Mouse (Mus musculus) myocyte (in vitro differentiated cells): ENCODE data around the gene Cry2.

Experiments used
- CEBPB ChIP-seq: IDR thresholded peaks from 2 replicates; pipeline ENCODE4 v1.6.1; 2011; ENCODE audit warnings: mild to moderate bottlenecking, moderate library complexity; ENCODE audit not compliant: poor library complexity, insufficient read depth, severe bottlenecking
- E2F4 ChIP-seq: IDR thresholded peaks from one replicate; pipeline ENCODE4 v1.6.1; 2011; ENCODE audit warnings: mild to moderate bottlenecking, control low read depth, moderate library complexity; ENCODE audit not compliant: insufficient read depth
- MAX ChIP-seq: IDR thresholded peaks from one replicate; pipeline ENCODE4 v1.6.1; 2011; ENCODE audit warnings: low read depth, mild to moderate bottlenecking, control low read depth
- MYOD1 ChIP-seq, 3 experiments: IDR thresholded peaks; one replicate each; pipeline ENCODE4 v1.6.1; 2011; ENCODE audit warnings: control low read depth in 2 of 3, low read depth in 2 of 3, mild to moderate bottlenecking in 2 of 3, moderate library complexity in 1 of 3; ENCODE audit not compliant: insufficient read length in 2 of 3, control insufficient read depth in 1 of 3
- MYOG ChIP-seq, 3 experiments: IDR thresholded peaks; one replicate each; pipeline ENCODE4 v1.6.1; 2011; ENCODE audit warnings: control low read depth in 2 of 3, low read depth in 2 of 3, mild to moderate bottlenecking in 2 of 3; ENCODE audit not compliant: insufficient read length in 2 of 3, control insufficient read depth in 1 of 3, insufficient read depth in 1 of 3
- POLR2A ChIP-seq: IDR thresholded peaks from one replicate; pipeline ENCODE4 v1.6.1; 2011; ENCODE audit warnings: low read depth, mild to moderate bottlenecking, control low read depth, moderate library complexity; ENCODE audit not compliant: insufficient read length
- POLR2AphosphoS2 ChIP-seq: IDR thresholded peaks from one replicate; pipeline ENCODE4 v1.6.1; 2011; ENCODE audit warnings: low read depth, control low read depth; ENCODE audit not compliant: insufficient read length
- REST ChIP-seq: IDR thresholded peaks from one replicate; pipeline ENCODE4 v1.6.1; 2011; ENCODE audit warnings: mild to moderate bottlenecking, control low read depth, moderate library complexity; ENCODE audit not compliant: insufficient read depth, insufficient read length
- SRF ChIP-seq: IDR thresholded peaks from one replicate; pipeline ENCODE4 v1.6.1; 2011; ENCODE audit warnings: low read depth; ENCODE audit not compliant: control insufficient read depth, insufficient read length
- TCF12 ChIP-seq: IDR thresholded peaks from one replicate; pipeline ENCODE4 v1.6.1; 2011; ENCODE audit warnings: mild to moderate bottlenecking, control low read depth; ENCODE audit not compliant: poor library complexity, insufficient read depth, severe bottlenecking
- TCF3 ChIP-seq: IDR thresholded peaks from one replicate; pipeline ENCODE4 v1.6.1; 2011; ENCODE audit warnings: low read depth, control low read depth; ENCODE audit not compliant: insufficient read length
- USF1 ChIP-seq: IDR thresholded peaks from one replicate; pipeline ENCODE4 v1.6.1; 2011; ENCODE audit warnings: low read depth, mild to moderate bottlenecking, control low read depth, moderate library complexity

- TF ChIP-seq POLR2A, result peak; percentile 97
- TF ChIP-seq TCF12, result no peak
- no peak for TF ChIP-seq E2F4
- no peak for TF ChIP-seq REST
- no peak for TF ChIP-seq MAX
- peak; percentile 94 for TF ChIP-seq CEBPB
- TF ChIP-seq MYOG (IDR thresholded peaks at IDR 0.05; ENCODE audit: control insufficient read depth in 1 of 3, insufficient read depth in 1 of 3, insufficient read length in 2 of 3, low read depth in 2 of 3), result peak in 1 of 3 experiments; percentile 18
- TF ChIP-seq POLR2AphosphoS2, result peak; percentile 95
- TF ChIP-seq MYOD1 (IDR thresholded peaks at IDR 0.05; ENCODE audit: control insufficient read depth in 1 of 3, insufficient read length in 2 of 3, low read depth in 2 of 3), result peak in 1 of 3 experiments; percentile 10
- no peak for TF ChIP-seq USF1
- TF ChIP-seq SRF, result no peak
- no peak for TF ChIP-seq TCF3
Measured at GRCm38 (mm10) chr2:92375099-92375623, 58.7 kb downstream of the Cry2 start.
